Mouse (Mus musculus) CD4-positive, CD25-positive, alpha-beta regulatory T cell, adult 4 months (primary cell): Measurements from ENCODE around the gene Elovl3. TPM values are rescaled to one million over a fixed set of nuclear protein-coding genes. Genes with fewer than 3 reads are reported as not detected.
"Not testable (repeated sequence)": the region's sequence is repeated elsewhere in the genome, so short reads cannot be mapped to it uniquely, and the experiment has no call there.

Experiments used
- ATAC-seq: one replicate; pipeline ENCODE4 v1.8.0; 2017
- polyA plus RNA-seq, 2 experiments: library from polyadenylated mRNA; unstranded; fragments of 100-300 nt; shearing (Covaris generic); gene quantifications; one replicate each; pipeline ENCODE4 v1.2.1; 2017

Elovl3 gene
- not detected for polyA plus RNA-seq

DNA sequence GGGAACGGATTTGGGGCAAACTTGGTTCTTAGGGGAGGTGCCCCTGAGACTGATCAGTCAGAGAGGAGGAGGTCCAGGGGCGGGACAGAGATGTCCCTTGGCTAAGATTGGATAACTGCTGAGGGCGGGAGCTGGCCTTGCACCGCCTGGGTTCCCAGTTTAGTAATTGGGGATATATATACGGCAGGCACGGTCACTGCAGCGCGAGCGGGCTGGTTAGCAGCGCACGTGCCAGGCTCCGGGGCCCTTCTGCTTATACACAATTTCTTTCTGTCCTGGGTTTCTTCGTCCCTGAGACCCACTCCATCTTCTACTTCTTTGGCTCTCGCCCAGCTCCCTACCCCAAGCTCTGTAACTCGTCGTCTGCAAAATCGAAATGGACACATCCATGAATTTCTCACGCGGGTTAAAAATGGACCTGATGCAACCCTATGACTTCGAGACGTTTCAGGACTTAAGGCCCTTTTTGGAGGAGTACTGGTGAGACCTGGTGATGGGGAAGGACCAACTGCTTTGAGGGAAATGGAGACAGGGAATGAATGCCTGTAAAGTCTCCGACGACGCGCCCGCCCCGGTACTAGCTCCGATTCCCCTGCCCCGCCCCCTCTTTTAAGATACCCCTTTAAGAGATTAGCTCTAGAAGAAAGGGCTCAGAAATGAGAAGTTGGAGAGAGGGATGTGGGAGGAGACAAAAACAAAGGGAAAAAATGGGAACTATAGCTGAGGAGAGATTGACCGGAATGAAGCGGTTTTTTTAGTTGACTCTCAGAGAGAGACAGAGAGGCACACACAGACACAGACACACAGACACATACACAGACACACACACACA lies at the start of gene Elovl3:
Gene Elovl3 (plus strand): TSS at position 204 of the 832 bp plus-strand sequence.
- ATAC-seq, result no peak

DNA sequence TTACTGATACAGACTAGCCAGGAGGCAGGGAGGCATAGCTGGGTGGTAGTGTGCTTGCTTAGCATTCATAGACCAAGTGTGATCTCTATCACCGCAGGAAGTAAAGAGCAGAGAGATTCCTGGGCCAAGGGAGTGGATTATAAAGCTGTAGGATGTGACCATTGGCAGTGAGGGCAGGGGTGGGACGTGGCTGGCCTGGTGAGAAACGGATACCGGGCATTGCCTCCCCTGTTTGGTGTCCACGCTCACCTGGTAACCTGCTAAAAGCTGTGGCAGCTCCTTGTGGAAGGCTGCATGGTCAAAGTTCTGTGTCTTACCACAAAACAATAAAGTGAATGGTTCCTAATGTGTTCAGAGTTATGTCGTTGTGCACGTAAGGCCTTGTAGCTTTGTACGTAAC lies 46.5 kb upstream of the Elovl3 start:
- ATAC-seq, result no peak

DNA sequence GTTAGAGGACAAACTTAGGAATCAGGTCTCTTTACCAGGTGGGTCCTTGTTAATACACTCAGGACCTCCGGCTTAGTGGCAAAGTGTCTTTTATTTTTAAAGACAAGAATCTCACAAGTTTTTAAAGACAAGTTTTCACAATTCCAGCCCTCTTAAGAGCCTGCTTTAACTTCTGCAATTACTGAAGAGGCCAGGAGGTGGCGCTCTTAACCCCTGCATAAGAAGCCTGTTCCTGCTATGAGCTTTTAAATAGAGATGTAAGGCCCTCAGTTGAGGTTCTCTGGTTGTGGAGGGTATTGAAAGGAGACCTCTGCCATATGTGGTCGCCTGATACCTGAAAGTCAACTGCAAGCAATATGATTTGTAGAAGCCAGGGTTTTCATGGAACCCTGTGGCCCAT lies 45.4 kb upstream of the Elovl3 start:
- peak; percentile 54 for ATAC-seq

DNA sequence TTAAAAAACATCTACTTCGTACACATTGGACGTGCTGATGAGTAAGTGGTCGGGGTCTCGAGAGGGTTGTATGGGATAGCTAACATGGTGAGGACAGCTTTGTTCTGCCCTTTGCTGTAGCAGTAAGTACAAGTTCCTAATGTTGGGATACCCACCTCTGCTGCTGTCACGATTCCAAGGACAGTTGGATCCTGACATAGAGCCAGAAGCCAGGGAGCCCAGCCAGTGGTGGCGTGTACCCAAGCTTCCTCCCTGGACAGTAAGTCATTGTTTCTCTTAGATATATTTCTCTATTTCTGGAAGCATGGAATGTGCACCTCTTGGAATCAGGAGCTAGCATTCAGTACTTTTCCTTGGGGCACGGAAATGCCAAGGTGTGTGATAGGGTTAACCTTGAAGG lies 43.8 kb upstream of the Elovl3 start:
- ATAC-seq, result no peak

DNA sequence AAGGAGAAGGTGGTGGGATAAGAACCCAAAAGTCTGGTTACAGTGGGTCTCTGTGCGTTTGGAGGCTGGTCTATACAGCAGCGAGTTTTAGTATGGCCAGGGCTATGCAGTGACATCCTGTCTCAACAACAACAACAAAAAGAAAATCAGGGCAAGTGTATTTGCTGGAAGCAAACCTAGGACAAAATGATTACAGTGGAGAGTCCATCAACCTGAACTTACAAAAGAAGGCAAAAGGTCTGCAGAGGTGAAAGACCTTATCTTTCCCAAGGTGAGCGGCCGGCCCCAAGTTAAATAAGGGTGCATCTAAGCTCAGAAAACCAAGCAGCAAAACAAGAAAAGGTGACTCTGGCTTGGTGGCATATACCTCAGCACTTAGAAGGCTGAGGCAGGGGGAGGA lies 40.1 kb upstream of the Elovl3 start:
- ATAC-seq, result no peak

DNA sequence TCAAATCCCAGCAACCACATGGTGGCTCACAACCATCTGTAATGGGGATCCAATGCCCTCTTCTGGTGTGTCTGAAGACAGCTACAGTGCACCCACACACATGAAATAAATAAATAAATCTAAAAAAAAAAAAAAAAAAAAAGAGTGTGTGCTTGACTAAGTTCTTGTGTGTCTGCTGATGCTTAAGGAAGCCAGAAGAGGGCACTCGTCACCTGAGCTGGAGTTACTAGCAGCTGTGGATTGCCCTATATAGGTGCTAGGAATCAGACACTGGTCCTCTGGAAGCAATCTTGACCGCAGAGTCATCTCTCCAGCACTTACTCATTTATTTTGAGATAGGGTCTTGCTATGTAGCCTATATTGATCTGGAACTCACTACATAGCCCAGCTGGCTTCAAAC lies 37.6 kb upstream of the Elovl3 start:
- no peak for ATAC-seq

DNA sequence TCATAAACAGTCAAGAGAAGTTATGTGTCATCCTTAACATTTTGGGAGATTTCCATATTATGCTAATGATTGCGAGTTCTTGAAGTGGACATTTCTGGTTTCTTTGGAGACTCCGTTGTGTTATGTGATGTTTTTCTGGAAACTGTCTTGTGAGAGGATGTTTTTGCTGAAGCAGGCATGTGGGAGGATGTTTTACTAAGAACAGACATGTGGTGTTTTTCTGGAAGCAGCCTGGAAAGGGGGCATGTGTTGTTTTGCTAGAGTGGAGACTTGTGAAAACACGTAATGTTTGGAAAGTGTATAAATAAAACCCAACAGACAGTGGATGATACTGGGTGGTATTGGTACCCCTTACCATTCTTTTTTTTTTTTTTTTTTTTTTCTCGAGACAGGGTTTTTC lies 36.4 kb upstream of the Elovl3 start:
- ATAC-seq, result no peak

DNA sequence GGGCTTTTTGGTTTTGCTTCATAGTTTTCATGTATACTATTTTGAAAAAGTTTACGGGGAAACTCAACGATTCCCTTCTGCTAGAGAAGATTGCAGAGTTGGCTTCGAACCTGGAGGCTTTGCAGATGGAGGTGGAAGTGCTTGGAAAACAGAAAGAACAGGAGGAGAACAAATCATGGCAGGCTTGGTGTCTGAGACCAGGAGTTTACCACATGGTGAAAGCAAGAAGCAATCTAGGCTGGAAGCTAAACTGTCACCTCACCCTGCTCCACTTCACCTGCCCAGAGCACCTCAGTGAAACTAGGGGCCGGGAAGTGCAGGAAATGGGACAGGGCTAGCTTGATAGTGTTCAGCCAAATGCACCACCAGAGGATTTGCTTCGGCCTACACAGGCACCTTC lies 35.3 kb upstream of the Elovl3 start:
- ATAC-seq, result no peak

DNA sequence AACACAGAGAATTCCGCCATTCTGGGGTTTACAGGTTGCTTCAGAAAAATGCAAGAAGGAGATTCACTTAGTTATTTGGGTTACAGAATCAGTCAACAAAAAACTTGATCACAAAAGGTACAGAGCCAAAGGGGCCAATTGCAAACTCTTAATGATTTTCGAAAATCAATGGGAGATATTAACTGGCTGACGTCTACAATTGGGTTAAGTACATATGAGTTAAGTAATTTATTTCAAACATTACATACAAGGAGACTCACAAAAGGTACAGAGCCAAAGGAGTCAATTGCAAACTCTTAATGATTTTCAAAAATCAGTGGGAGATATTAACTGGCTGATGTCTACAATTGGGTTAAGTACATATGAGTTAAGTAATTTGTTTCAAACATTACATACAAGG lies 32.1 kb upstream of the Elovl3 start:
- no peak for ATAC-seq

DNA sequence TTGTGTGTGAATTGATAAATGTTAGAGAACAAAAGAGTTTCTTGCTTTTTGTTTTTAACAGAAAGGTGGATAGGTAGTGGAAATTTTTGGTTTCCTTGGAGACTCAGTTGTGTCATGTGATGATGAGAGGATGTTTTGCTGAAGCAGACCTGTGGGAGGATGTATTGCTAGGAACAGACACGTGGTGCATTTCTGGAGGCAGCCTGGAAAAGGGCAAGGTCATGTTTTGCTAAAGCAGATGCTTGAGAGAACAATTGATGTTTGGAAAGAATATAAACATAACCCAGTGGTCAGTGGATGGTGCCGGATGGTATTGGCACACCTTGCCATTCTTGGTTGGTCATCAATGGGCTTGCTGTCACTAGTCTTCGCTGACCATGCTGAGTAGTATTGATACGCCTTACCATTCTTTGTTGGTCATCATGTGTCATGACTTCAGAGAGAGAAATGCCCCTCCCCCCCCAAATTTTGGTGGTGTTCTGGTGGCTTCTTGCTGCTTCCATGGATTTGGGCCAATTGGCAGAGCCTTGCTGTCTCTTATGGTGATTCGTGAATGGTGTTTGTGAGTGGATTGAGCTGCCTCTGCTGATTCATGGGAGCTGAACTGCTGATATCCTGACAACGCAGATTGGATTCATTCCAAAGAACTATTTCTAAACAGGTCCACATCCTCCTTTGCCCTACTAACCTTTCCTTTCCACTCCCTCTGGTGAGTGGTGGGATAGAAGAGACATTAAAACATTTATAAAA lies 28.1 kb upstream of the Elovl3 start:
- no peak for ATAC-seq

DNA sequence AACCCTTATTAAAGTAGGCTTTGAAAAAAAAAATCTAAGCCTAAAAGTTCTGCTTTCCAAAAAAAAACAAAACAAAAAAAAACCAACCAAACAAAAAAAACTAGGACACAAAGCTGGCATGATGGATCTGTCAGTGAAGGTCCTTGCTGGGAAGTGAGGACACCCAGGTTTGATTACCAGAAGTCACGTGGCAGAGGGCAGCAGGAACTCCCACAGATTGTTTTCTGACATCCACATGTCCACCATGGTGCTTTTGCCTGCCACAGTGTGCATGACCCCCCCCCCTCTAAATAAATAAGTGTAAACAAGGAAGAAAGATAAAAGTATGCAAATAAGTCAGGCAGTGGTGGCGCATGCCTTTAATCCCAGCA lies 27.5 kb upstream of the Elovl3 start:
- no peak for ATAC-seq

DNA sequence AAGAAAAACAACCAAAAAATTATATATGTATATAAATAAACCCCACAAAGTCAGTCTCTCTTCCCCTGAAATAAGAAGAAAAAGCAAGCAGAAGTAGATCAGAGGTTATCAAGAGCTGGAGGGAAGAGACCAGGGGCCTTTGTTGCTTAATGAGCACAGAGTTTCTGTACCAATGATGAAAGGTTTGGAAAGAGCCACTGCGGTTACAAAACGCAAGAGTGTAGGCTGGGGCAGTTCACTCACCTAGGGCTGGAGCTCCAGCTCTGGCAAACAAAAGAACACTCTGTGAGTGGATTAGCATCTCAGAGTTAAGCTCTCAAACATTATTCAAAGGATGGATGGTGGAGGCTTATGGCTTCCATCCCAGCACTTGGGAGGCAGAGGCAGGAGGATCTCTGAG lies 21.5 kb upstream of the Elovl3 start:
- no peak for ATAC-seq

DNA sequence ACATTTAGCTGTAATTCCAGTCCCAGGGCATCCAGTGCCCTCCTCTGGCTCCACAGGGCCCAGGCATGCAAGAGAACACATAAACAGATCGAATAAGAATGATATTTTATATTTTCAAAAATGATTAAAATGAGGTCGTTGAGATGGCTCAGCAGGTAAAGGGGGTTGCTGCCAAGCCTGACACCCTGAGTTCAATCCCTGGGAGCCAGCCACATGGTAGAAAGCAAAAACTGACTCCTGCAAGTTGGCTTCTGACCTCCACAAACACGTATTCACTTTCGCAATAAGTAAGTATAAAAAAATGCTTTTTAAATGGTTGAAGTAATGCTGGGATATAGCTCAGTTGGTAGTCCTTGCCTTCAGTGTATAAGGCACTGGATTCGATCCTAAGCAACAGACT lies 20.9 kb upstream of the Elovl3 start:
- ATAC-seq, result no peak

DNA sequence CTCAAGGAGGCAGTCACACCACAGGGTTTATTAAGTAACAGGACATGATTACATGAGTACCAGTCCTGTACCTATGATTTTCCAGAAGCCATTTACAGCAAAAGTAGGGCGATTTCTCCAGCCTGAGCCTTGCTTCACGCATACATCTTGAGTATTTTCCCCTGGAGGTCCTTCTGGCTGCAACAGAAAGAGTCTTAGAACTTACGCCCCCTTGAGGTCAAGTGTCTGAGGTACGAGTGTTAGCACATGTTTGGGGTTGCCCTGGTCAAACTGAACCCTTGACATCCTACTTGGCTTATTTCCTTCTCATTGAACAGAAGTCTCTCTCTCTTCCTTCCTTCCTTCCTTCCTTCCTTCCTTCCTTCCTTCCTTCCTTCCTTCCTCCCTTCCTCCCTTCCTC lies 17.1 kb upstream of the Elovl3 start:
- ATAC-seq, result no peak

DNA sequence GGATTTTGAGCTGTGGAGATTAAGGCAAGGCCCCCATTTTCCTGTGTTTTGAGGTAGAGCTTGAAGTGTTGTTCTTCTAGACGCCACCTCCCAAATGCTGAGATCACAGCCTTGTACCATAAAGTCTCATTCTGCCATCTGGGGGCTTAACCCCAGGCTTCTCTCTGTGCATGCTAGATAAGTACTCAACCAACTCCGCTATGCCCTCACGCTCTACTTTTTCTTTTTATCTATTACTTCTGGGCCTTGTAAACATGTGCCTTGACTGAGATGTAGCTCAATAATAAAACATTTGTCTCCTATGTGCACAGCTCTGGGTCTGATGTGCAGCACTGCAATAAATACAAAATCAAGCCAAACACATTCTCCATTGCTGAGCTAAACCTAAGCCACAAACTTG lies 12.2 kb upstream of the Elovl3 start:
- ATAC-seq, result no peak

DNA sequence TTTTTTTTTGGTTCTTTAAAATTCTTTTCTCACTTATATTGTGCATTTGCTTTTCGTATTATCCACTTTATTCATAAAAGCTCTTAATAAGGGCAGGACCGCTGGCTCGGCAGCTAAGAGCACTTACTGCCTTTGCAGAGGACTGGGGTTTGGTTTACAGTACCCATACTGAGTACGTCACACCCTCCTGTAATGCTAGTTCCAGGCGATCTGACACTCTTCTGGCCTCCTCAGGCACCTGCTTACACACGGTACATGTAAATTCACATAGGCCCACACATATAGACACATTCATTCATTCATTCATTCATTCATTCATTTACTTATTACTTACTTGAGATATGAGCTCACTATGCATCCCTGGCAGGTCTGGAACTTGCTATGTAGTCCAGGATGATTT lies 10.8 kb upstream of the Elovl3 start:
- ATAC-seq, result no peak

DNA sequence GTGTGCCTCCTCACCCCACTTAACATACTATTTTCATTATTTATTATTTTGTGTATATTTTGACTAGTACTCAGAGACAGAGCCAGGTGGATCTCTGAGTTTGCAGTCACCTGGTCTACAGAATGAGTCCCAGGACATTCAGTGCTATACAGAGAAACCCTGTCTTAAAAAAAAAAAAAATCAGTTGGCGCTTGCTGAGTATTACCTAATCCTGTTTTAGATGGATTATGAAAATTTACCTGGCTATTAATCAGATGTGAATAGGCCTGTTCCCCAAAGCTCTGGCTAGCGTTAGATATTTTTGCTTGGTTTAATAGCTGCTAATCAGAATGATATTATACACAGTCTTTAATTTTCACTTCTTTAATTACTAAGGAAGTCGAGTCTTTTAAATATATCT lies 7.8 kb upstream of the Elovl3 start:
- no peak for ATAC-seq

DNA sequence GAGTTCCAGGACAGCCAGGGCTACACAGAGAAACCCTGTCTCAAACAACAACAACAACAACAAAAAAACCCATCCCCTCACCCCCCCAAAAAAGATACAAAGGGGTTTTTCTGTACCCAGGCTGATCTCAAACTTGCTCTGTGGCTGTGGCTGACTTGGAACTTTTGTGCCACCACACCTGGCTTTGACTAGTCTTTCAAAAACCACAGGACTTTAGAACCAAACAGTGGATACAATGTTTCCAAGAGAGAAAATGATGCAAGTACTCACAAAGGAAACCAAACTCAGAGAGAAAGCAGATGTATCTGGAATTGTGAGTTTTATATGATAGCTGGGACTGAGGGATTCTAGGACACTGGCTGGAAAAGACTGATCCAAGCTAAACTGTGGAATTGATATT lies 7.0 kb upstream of the Elovl3 start:
- no peak for ATAC-seq

DNA sequence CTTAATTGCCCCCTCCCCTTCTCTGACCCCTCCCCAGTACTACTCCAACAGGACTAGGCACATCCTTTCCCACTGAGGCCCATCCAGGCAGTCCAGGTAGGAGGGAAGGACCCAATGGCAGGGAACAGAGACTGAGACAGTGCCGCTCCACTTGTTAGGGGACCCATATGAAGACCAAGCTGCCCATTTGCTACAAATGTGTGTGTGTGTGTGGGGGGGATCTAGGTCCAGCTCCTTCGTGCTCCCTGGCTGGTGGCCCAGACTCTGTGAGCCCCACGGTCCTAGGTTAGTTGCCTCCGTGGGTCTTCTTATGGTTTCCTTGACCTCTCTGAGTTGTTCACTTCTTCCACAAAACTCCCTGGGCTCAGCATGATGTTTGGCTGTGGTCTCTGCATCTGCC lies 5.4 kb upstream of the Elovl3 start:
- ATAC-seq, result no peak

DNA sequence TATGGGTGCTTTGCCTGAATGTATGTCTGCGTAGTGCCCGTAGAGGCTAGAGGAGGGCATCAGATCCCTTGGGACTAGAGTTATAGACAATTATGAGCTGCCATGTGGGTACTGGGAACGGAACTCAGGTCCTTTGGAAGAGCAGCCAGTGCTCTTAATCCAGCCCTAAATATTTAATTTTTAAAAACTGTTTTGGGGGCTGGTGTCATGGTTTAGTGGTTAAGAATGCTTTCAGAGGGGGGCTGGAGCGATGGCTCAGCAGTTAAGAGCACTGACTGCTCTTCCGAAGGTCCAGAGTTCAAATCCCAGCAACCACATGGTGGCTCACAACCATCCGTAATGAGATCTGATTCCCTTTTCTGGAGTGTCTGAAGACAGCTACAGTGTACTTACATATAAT lies 2.0 kb upstream of the Elovl3 start:
- ATAC-seq, result not testable (repeated sequence)

DNA sequence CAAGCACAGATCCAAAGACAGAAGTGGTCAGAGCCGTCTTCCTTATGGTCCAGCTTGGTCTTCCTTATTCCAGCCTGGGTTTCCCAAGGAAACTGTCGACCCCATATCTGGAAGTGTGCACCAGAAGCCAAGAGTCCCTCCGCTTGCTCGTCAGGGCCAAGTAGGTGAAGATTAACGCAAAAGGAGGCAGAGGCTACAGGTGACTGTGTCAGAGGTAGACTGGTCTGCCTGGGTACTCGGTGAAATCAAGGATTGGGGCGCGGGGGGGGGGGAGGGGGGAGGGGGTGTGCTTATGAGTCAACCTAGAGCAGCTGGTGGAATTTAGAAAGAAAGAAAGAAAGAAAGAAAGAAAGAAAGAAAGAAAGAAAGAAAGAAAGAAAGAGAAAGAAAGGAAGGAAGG lies 414 bp upstream of the Elovl3 start:
- ATAC-seq, result no peak

DNA sequence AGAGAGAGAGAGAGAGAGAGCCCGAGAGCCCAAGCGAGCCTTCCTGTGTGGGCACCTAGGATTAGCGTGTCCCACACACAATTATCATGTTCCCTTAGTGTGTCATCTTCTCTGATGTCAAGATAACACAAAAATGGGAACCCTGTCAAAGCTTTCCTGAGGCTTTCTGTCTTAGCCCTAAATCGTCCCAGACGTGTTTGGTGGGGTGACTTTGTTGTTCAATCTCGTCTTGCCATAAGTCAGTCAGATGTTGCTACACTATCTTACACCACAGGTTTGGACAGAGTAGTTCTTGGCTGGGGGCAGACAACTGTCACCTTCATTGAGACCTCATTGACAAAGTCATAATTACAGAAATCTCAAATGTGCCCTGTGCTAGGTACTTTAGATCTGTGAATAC lies 880 bp downstream of the Elovl3 start:
- no peak for ATAC-seq

DNA sequence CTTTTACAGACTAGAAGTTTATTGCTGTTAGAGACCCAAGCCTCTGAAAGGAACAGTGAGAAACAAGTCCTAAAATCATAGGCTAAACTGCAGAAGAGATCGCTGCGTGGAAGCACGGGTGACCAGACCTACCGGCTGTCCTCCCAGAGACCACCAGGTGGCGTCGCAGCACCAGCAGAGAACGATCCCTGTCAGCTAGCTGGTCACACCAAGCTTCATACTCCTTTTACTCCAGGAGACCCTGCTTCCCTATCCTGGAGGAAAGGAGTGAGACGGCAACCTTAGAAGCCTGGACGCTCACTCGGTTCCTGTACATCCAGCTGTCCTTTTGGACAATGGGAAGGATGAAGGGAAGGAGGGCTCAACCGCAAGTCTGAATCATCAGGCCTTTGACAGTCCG lies 3.6 kb downstream of the Elovl3 start:
- peak; percentile 68 for ATAC-seq
